Mouse (Mus musculus) MEL (cell line): ENCODE results near the gene Ecm2.

Experiments
- CTCF ChIP-seq, 3 experiments: IDR thresholded peaks in 2 of 3; conservative IDR thresholded peaks in 1 of 3; 2 replicates each; pipeline ENCODE4 v1.5.1; 2011 to 2012; ENCODE audit warnings: low read length in 3 of 3, low read depth in 2 of 3, mild to moderate bottlenecking in 2 of 3, improper control_type of control experiment in 1 of 3, inconsistent platforms in 1 of 3, mixed read lengths in 1 of 3, moderate library complexity in 1 of 3; ENCODE audit not compliant: control insufficient read depth in 1 of 3, insufficient read depth in 1 of 3, poor library complexity in 1 of 3, severe bottlenecking in 1 of 3
- EP300 ChIP-seq, 2 experiments: IDR thresholded peaks; 2 replicates each; pipeline ENCODE4 v1.6.1; 2011; ENCODE audit warnings: improper control_type of control experiment in 2 of 2, low read length in 2 of 2, low read depth in 1 of 2, mild to moderate bottlenecking in 1 of 2
- MAZ ChIP-seq: IDR thresholded peaks from 2 replicates; pipeline ENCODE4 v1.6.1; 2012; ENCODE audit warnings: low read depth, mild to moderate bottlenecking, inconsistent platforms, low read length, improper control_type of control experiment
- POLR2A ChIP-seq, 2 experiments: IDR thresholded peaks; 2 replicates each; pipeline ENCODE4 v1.6.1; 2011 to 2012; ENCODE audit warnings: low read length in 2 of 2, mild to moderate bottlenecking in 2 of 2, control low read depth in 1 of 2, improper control_type of control experiment in 1 of 2, low read depth in 1 of 2, moderate library complexity in 1 of 2; ENCODE audit not compliant: control insufficient read depth in 1 of 2, insufficient read depth in 1 of 2, poor library complexity in 1 of 2
- USF1 ChIP-seq: IDR thresholded peaks from 2 replicates; pipeline ENCODE4 v1.6.1; 2014; ENCODE audit warnings: low read depth, mild to moderate bottlenecking, inconsistent platforms, low read length, improper control_type of control experiment, moderate library complexity
- ZC3H11A ChIP-seq: IDR thresholded peaks from 2 replicates; pipeline ENCODE4 v1.6.1; 2012; ENCODE audit warnings: low read depth, mild to moderate bottlenecking, inconsistent platforms, low read length, improper control_type of control experiment

DNA sequence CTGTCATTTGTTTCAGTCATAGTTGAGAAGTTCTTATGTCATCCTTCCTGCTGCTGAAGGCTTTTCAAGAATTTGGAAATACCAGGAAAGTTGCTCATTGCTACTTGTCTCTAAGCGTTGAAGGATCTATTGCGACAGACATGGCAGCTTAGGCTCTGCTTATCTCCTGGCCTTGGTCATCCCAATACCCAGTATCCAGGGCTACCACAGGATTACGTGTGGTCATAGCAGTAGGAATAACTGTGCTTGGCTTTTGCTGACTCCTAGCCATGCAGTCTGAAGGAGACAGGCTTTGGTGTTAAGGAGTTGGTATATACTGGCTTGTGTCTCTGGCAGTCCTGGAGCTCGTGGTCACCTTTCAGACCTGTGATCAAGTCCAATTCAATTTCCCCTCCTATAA, 44.3 kb upstream of the Ecm2 start:
- TF ChIP-seq MAZ (no peak), CTCF (IDR thresholded peaks at IDR 0.05 in 2 of 3, conservative IDR thresholded peaks at IDR 0.05 in 1 of 3; ENCODE audit: control insufficient read depth in 1 of 3, insufficient read depth in 1 of 3, low read depth in 2 of 3, low read length in 3 of 3, poor library complexity in 1 of 3, severe bottlenecking in 1 of 3) (no peak), USF1 (no peak), POLR2A (IDR thresholded peaks at IDR 0.05; ENCODE audit: control insufficient read depth in 1 of 2, insufficient read depth in 1 of 2, low read depth in 1 of 2, low read length in 2 of 2, poor library complexity in 1 of 2) (no peak), EP300 (IDR thresholded peaks at IDR 0.05; ENCODE audit: low read depth in 1 of 2, low read length in 2 of 2) (no peak), ZC3H11A (no peak)
